Mouse (Mus musculus) midbrain, embryonic 11.5 days (tissue): ENCODE measurements at regions not wholly inside any gene's neighbourhood (a gene's known extent, or its start where the extent isn't known, plus 50 kb on each side); places are given as distances from the start of the nearest gene placed in this dataset.

Experiments used
- ATAC-seq: fragments of 200-750 bp; cut with Nextera tagmentation; 2 replicates; pipeline ENCODE4 v1.8.0; 2017; ENCODE audit warnings: moderate TSS enrichment, moderate library complexity; ENCODE audit not compliant: low FRiP score
- DNase-seq: peaks from one replicate; pipeline ENCODE4 v3.0.0; 2015; ENCODE audit warnings: low spot score; ENCODE audit errors: missing footprints
- H3K27ac ChIP-seq: fragments of 300-500 bp; sonication (generic); 2 replicates; pipeline ENCODE4 v1.5.1; 2014; ENCODE audit warnings: low read depth, low read length
- H3K27me3 ChIP-seq: fragments of 300-500 bp; sonication (generic); 2 replicates; pipeline ENCODE4 v1.6.1; 2014; ENCODE audit warnings: mild to moderate bottlenecking, low read length, moderate library complexity, mixed read lengths; ENCODE audit not compliant: control insufficient read depth, insufficient read depth
- H3K36me3 ChIP-seq: fragments of 300-500 bp; sonication (generic); 2 replicates; pipeline ENCODE4 v1.6.1; 2014; ENCODE audit warnings: mild to moderate bottlenecking, low read length, moderate library complexity, mixed read lengths; ENCODE audit not compliant: control insufficient read depth, insufficient read depth
- H3K4me1 ChIP-seq: fragments of 300-500 bp; sonication (generic); 2 replicates; pipeline ENCODE4 v1.6.1; 2014; ENCODE audit warnings: low read length; ENCODE audit not compliant: control insufficient read depth, insufficient read depth
- H3K4me2 ChIP-seq: fragments of 300-500 bp; sonication (generic); 2 replicates; pipeline ENCODE4 v1.6.1; 2014; ENCODE audit warnings: mild to moderate bottlenecking, moderate library complexity
- H3K4me3 ChIP-seq: fragments of 300-500 bp; sonication (generic); 2 replicates; pipeline ENCODE4 v1.5.1; 2014; ENCODE audit warnings: low read depth, low read length
- H3K9ac ChIP-seq: fragments of 300-500 bp; sonication (generic); 2 replicates; pipeline ENCODE4 v1.6.1; 2014; ENCODE audit warnings: low read length
- H3K9me3 ChIP-seq: fragments of 300-500 bp; sonication (generic); 2 replicates; pipeline ENCODE4 v1.6.1; 2016; ENCODE audit warnings: low read length; ENCODE audit not compliant: control insufficient read depth
- WGBS: fragments of 180-500 bp; shearing (Covaris S2); extraction: QIAGEN DNeasy Blood & Tissue Kit; methylation state at CpG from one replicate; pipeline ENCODE4 v1.1.7; 2014; 5-methylcytosine and 5-hydroxymethylcytosine counted together

DNA sequence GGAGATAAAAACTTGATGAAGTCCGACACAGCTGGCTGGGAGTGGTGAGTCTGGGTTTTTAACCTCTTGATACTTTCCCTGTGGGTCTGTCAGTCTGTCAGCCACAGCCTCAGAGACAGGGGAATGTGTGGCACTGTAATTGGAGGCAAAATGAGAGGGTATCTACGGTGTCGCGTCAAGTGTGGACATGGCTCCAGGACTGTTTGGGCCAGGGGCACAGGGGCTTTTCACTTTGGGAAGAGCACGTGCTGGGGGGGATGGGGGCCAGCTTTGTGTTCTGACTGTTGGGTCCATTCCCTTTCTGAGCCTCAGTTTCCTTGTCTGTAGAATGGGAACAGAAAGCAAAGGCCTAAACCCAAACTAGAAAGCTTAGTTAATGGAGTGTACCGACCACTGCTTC, 51.5 kb upstream of the Ppara start:
- no peak overlapping the region for H3K9ac ChIP-seq
- H3K27ac ChIP-seq = no peak overlapping the region
- peaks cover 17% of the 10 kb centered on the region for H3K27me3 ChIP-seq
- ATAC-seq (no peak), DNase-seq (no peak)
- H3K9me3 ChIP-seq = no peaks in the 10 kb centered on the region
- WGBS = 90% methylated on average over 6 of the region's 6 CpGs
- H3K4me2 ChIP-seq = no peak overlapping the region
- no peaks in the 10 kb centered on the region; the same call in 1 of the 2 replicates for H3K4me1 ChIP-seq
- no peaks in the 10 kb centered on the region for H3K36me3 ChIP-seq
- no peak overlapping the region for H3K4me3 ChIP-seq

GRCm38 (mm10) chr15:85683716-85684115, 51.1 kb upstream of the Ppara start:
- Histone ChIP-seq H3K27ac (no peak overlapping the region), H3K4me3 (no peak overlapping the region), H3K4me2 (no peak overlapping the region), H3K9me3 (no peaks in the 10 kb centered on the region), H3K9ac (no peak overlapping the region), H3K27me3 (peaks cover 12% of the 10 kb centered on the region), H3K4me1 (no peaks in the 10 kb centered on the region; the same call in 1 of the 2 replicates), H3K36me3 (no peaks in the 10 kb centered on the region)
- DNase-seq (no peak), ATAC-seq (no peak)
- WGBS = 93% methylated on average over 4 of the region's 4 CpGs

DNA sequence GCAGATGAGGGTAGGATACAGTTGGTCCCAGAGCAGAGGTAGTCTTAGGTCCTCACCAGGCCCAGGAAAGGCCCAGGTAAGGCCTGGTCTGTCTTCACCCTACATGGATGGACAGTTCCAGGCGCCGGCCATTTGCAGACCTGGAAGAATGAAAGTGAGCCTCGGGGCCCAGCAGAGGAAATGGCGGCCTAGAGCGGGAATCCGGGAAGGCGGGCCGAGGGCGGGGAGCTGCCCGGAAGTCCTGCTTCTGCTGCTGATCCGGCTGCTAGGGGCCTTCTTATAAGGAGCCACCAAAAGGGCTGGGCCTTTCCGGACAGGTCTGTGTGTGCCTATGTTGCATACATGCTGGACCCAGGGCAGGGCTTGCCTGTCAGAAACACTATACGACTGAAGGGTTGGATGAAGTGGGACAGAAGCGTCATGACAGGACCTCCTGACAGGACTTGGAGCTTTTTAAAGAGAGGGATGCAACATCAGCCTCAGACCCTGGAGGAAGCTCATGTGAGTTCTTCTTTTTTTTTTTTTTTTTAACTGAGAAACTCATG, 50.5 kb upstream of the Ppara start:
- Histone ChIP-seq H3K27ac (no peak overlapping the region), H3K4me1 (no peaks in the 10 kb centered on the region; the same call in 1 of the 2 replicates), H3K36me3 (no peaks in the 10 kb centered on the region), H3K9me3 (no peaks in the 10 kb centered on the region), H3K4me2 (no peak overlapping the region), H3K27me3 (peaks cover 8% of the 10 kb centered on the region; the same call in 1 of the 2 replicates), H3K9ac (no peak overlapping the region), H3K4me3 (no peak overlapping the region)
- WGBS = 85% methylated on average over 14 of the region's 14 CpGs
- DNase-seq (no peak), ATAC-seq (no peak)

DNA sequence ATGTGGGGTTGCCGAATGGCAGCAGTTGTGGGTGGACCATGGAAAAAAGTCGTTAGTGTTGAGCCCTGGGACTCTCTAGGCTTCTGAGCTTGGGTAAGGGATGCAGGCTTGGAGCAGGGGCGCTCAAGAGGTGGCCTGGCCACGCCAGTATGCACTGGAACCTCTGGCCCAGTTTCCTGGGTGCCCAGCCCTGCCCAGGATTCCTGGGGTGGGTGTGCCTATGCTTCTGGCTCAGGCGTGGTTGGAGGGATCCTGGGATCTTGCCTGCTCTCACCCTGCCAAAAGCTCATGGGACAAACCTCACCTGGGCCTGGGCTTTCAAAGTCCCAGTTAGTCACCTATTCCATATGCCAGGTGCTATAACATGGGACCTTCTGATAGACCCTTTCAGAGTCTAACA, 49.9 kb upstream of the Ppara start:
- no peak overlapping the region for H3K4me3 ChIP-seq
- no peak for ATAC-seq

More for the DNA sequence above, 49.9 kb upstream of the Ppara start:
- Histone ChIP-seq H3K27ac (no peak overlapping the region), H3K9ac (no peak overlapping the region), H3K4me1 (no peaks in the 10 kb centered on the region; the same call in 1 of the 2 replicates), H3K4me2 (no peak overlapping the region), H3K9me3 (no peaks in the 10 kb centered on the region), H3K27me3 (peaks cover 4% of the 10 kb centered on the region), H3K36me3 (no peaks in the 10 kb centered on the region)
- no peak for DNase-seq
- WGBS = 78% methylated on average over 5 of the region's 5 CpGs
